Mouse (Mus musculus): ENCODE data around the gene Foxc1. TPM values are rescaled to one million over a fixed set of nuclear protein-coding genes. Genes with fewer than 3 reads are reported as not detected.

Foxc1 gene
- total and polyA plus RNA-seq, 3 experiments: 0.01 TPM; not detected in 2

DNA sequence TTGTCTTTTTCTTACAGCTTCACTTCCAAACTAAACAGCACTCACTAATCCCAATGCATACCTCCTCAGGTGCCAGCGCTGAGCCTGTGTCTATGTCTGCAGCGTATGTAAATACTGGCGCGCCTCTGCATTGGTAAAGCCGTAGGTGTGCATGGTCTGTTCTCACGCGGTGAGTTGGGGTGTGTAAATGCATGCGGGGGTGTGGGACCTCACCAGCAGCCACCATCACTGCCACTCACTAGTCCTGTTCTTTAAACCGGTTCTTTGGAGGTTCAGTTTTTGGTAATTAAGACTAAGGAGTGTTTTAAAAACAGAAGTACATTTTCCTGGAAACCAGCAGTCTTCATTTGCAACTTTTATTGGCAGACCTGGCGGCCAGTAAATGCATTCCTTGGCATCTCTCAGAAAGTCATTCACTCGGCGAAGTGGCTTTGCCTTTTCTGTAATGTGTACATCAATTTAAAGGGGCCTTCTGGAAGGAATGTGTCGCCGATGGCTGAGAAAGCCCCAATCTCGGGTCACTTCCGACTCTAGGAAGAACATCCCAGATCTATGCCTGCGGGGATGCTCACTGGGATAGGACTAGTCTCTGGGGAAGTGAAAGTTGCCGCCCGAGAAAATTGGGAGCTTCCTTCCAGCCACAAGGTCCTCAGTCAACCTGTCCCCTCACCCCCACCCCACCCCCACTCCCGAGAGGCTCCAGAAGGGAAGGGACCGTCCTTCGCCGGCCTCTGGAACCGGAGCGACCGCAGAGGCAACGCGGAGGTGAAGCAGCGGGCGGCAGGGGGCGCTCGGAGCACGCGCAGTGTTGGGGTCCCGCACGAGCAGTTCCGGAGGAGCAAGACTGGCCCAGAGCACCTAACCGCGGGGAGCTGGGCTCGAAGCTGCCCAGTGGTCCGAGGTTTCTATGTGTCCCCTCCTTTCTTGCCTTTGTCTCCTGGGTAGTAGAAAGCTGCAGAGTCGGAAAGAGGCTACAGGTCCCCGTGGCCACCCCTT, 5.6 kb upstream of the Foxc1 start:
- Histone ChIP-seq H3K27ac (ENCODE audit: control insufficient read depth, low read depth, low read length) (no peak overlapping the region), H3K4me3 (ENCODE audit: control insufficient read depth in 1 of 2, insufficient read depth in 1 of 2, low read depth in 2 of 2, low read length in 2 of 2) (no peak overlapping the region), H3K4me1 (ENCODE audit: control insufficient read depth in 1 of 2, insufficient read depth in 2 of 2, low read length in 2 of 2) (no peaks in the 10 kb centered on the region), H3K79me2 (ENCODE audit: control insufficient read depth, insufficient read depth, low read length, poor library complexity) (no peaks in the 10 kb centered on the region), H3K27me3 (ENCODE audit: control insufficient read depth in 1 of 2, insufficient read depth in 2 of 2, low read length in 2 of 2) (no peaks in the 10 kb centered on the region), H3K9me3 (replicated peaks; ENCODE audit: insufficient read depth, low read length) (no peaks in the 10 kb centered on the region), H3K9ac (ENCODE audit: control insufficient read depth, low read depth, low read length, poor library complexity, severe bottlenecking) (no peak overlapping the region), H3K36me3 (ENCODE audit: control insufficient read depth in 1 of 2, insufficient read depth in 2 of 2, low read length in 2 of 2) (no peaks in the 10 kb centered on the region; a peak in 1 of 4 replicates)
- peak; percentile 55 for DNase-seq (ENCODE audit: low read depth, low spot score)
- TF ChIP-seq ZMIZ1 (IDR thresholded peaks at IDR 0.05; ENCODE audit: low read depth, low read length) (no peak), TCF12 (IDR thresholded peaks at IDR 0.05; ENCODE audit: low read depth, low read length) (no peak), MAZ (IDR thresholded peaks at IDR 0.05; ENCODE audit: low read depth, low read length) (no peak), KAT2A (conservative IDR thresholded peaks at IDR 0.05; ENCODE audit: low read depth, low read length) (no peak), USF1 (IDR thresholded peaks at IDR 0.05; ENCODE audit: low read depth, low read length) (no peak), NRF1 (IDR thresholded peaks at IDR 0.05; ENCODE audit: insufficient read depth, low read depth, low read length, poor library complexity, severe bottlenecking) (no peak), JUND (IDR thresholded peaks at IDR 0.05; ENCODE audit: low read depth, low read length) (no peak), CHD1 (IDR thresholded peaks at IDR 0.05; ENCODE audit: low read depth, low read length) (no peak), MEF2A (IDR thresholded peaks at IDR 0.05; ENCODE audit: extremely low read depth, insufficient replicate concordance, low read depth, low read length, poor library complexity, severe bottlenecking) (no peak), POLR2A (IDR thresholded peaks at IDR 0.05; ENCODE audit: control insufficient read depth in 1 of 2, insufficient read depth in 1 of 2, low read depth in 1 of 2, low read length in 2 of 2, poor library complexity in 1 of 2) (no peak), MXI1 (IDR thresholded peaks at IDR 0.05; ENCODE audit: low read depth, low read length) (no peak), MYC (IDR thresholded peaks at IDR 0.05; ENCODE audit: low read depth, low read length) (no peak), GABPA (IDR thresholded peaks at IDR 0.05; ENCODE audit: low read depth, low read length) (no peak), RCOR1 (IDR thresholded peaks at IDR 0.05; ENCODE audit: low read depth, low read length) (no peak), GATA1 (IDR thresholded peaks at IDR 0.05; ENCODE audit: low read depth, low read length) (no peak), ETS1 (IDR thresholded peaks at IDR 0.05; ENCODE audit: low read depth, low read length) (no peak), ZNF384 (IDR thresholded peaks at IDR 0.05; ENCODE audit: low read depth, low read length) (no peak), USF2 (IDR thresholded peaks at IDR 0.05; ENCODE audit: borderline replicate concordance in 1 of 2, insufficient read depth in 1 of 2, low read depth in 1 of 2, low read length in 2 of 2) (no peak), SMC3 (IDR thresholded peaks at IDR 0.05; ENCODE audit: low read depth, low read length) (peak; percentile 92), MAX (IDR thresholded peaks at IDR 0.05; ENCODE audit: low read length) (no peak), TAL1 (IDR thresholded peaks at IDR 0.05; ENCODE audit: low read length) (no peak), POLR2AphosphoS2 (IDR thresholded peaks at IDR 0.05; ENCODE audit: low read length) (no peak), POLR2AphosphoS5 (IDR thresholded peaks at IDR 0.05; ENCODE audit: borderline replicate concordance, low read depth, low read length) (no peak), CHD2 (IDR thresholded peaks at IDR 0.05; ENCODE audit: low read length) (no peak), SIN3A (IDR thresholded peaks at IDR 0.05; ENCODE audit: low read length) (no peak), HCFC1 (IDR thresholded peaks at IDR 0.05; ENCODE audit: low read depth, low read length) (no peak), CTCF (IDR thresholded peaks at IDR 0.05 in 2 of 3, conservative IDR thresholded peaks at IDR 0.05 in 1 of 3; ENCODE audit: control insufficient read depth in 1 of 3, insufficient read depth in 1 of 3, low read depth in 2 of 3, low read length in 3 of 3, poor library complexity in 1 of 3, severe bottlenecking in 1 of 3) (peak; percentile 38 to 88 (median 76); a peak in 5 of 6 replicates), ZKSCAN1 (IDR thresholded peaks at IDR 0.05; ENCODE audit: low read depth, low read length) (no peak), BHLHE40 (IDR thresholded peaks at IDR 0.05; ENCODE audit: borderline replicate concordance, low read depth, low read length) (0 out of 2 replicates have a peak, but pooled peaks have one; percentile 19), ELF1 (IDR thresholded peaks at IDR 0.05; ENCODE audit: low read depth, low read length) (no peak), TBP (IDR thresholded peaks at IDR 0.05; ENCODE audit: low read depth, low read length) (no peak), RAD21 (IDR thresholded peaks at IDR 0.05; ENCODE audit: low read depth, low read length) (peak; percentile 81), NELFE (IDR thresholded peaks at IDR 0.05; ENCODE audit: low read depth, low read length) (no peak), UBTF (IDR thresholded peaks at IDR 0.05; ENCODE audit: borderline replicate concordance, insufficient read depth, low read depth, low read length) (no peak), EP300 (IDR thresholded peaks at IDR 0.05; ENCODE audit: low read depth in 1 of 2, low read length in 2 of 2) (no peak), ZC3H11A (IDR thresholded peaks at IDR 0.05; ENCODE audit: low read depth, low read length) (peak; percentile 87)
